Mouse (Mus musculus) heart, embryonic 12.5 days (tissue): ENCODE results near the gene Scg5. TPM values are rescaled to one million over a fixed set of nuclear protein-coding genes. Genes with fewer than 3 reads are reported as not detected.

Experiments
- ATAC-seq: fragments of 200-750 bp; cut with Nextera tagmentation; 2 replicates; pipeline ENCODE4 v1.8.0; 2017; ENCODE audit warnings: moderate TSS enrichment, moderate library complexity; ENCODE audit not compliant: insufficient number of reproducible peaks, low FRiP score
- H3K27ac ChIP-seq: fragments of 300-500 bp; sonication (generic); 2 replicates; pipeline ENCODE4 v1.5.1; 2016; ENCODE audit warnings: mild to moderate bottlenecking, moderate library complexity; ENCODE audit not compliant: poor library complexity, severe bottlenecking
- H3K27me3 ChIP-seq: fragments of 300-500 bp; sonication (generic); replicated peaks from 2 replicates; pipeline ENCODE4 v1.6.1; 2016; ENCODE audit warnings: mild to moderate bottlenecking, moderate library complexity
- H3K36me3 ChIP-seq: fragments of 300-500 bp; sonication (generic); 2 replicates; pipeline ENCODE4 v1.6.1; 2016; ENCODE audit warnings: mild to moderate bottlenecking, moderate library complexity
- H3K4me1 ChIP-seq: fragments of 300-500 bp; sonication (generic); replicated peaks from 2 replicates; pipeline ENCODE4 v1.6.1; 2016; ENCODE audit warnings: mild to moderate bottlenecking
- H3K4me2 ChIP-seq: fragments of 300-500 bp; sonication (generic); 2 replicates; pipeline ENCODE4 v1.6.1; 2016; ENCODE audit warnings: mild to moderate bottlenecking, moderate library complexity
- H3K4me3 ChIP-seq: fragments of 300-500 bp; sonication (generic); 2 replicates; pipeline ENCODE4 v1.5.1; 2016; ENCODE audit warnings: mild to moderate bottlenecking
- H3K9ac ChIP-seq: fragments of 300-500 bp; sonication (generic); 2 replicates; pipeline ENCODE4 v1.6.1; 2016; ENCODE audit warnings: mild to moderate bottlenecking, moderate library complexity
- H3K9me3 ChIP-seq: fragments of 300-500 bp; sonication (generic); replicated peaks from 2 replicates; pipeline ENCODE4 v1.6.1; 2016; ENCODE audit warnings: mild to moderate bottlenecking, moderate library complexity
- WGBS: fragments of 180-500 bp; shearing (Covaris S2); methylation state at CpG from one replicate; pipeline ENCODE4 v1.1.7; 2016; 5-methylcytosine and 5-hydroxymethylcytosine counted together
- polyA plus RNA-seq: library from polyadenylated mRNA; unstranded; fragments of >200 nt; fragmentation: Nextera tagmentation; extraction: Ambion mirVana; gene quantifications from 2 replicates; pipeline ENCODE4 v1.2.1, GENCODE M21; 2016

Gene Scg5
- polyA plus RNA-seq, 1 experiment from 2014 or later = 1.1 TPM

- WGBS = 85% methylated on average over 3 of the region's 3 CpGs
- Histone ChIP-seq H3K4me3 (no peak overlapping the region), H3K36me3 (peaks cover 55% of the 10 kb centered on the region), H3K27me3 (no peaks in the 10 kb centered on the region), H3K9me3 (no peaks in the 10 kb centered on the region), H3K4me2 (no peak overlapping the region), H3K4me1 (no peaks in the 10 kb centered on the region), H3K9ac (no peak overlapping the region), H3K27ac (no peak overlapping the region)
- no peak for ATAC-seq
Observed at GRCm38 (mm10) chr2:113835219-113835618, 6.3 kb upstream of the Scg5 start.

DNA sequence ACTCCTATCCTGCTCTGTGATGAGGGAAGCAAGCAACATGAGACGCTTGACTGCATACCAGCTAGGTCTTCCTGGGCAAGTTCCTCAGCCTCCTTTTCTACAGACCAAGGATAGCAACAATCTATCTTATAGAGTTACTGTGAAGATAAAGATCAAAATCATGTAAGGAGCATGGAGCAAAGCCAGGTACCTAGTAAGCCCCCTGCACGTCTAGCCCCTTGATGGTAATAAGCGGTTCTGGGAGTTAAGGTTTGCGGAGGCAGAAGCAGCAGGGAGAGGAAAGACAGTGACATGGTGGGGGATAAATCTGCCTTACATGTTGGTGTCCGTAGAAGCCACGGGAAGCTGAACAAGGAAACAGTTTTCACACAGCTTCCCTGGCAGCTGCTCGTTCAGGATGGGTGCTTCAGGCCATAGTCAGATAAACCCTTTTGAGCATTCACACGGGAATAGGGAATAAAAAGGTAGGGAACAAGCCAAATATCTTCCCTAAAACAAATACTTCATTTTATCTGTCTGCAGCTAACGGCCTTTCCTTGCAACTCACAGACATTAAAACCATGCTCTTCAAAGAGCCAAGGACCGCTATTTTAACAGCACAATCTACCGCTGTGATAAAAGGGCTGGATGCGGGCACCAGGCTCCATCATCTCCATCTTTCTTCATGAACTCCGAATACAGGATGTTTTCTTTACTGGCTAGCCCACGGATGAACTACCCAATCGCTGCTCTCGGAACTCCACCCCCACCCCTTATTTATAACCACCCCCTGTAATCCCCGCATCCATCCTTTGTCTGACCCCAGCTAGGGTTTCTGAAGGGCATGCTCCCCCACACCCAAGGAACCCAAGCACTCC lies 607 bp downstream of the Scg5 start:
- peaks cover 13% of the 10 kb centered on the region for H3K36me3 ChIP-seq
- H3K9me3 ChIP-seq = no peaks in the 10 kb centered on the region
- peak overlapping the region; percentile 74 for H3K4me2 ChIP-seq
- no peak overlapping the region for H3K27ac ChIP-seq
- peak overlapping the region; percentile 41 for H3K4me3 ChIP-seq
- no peaks in the 10 kb centered on the region for H3K27me3 ChIP-seq
- 30% methylated on average over 17 of the region's 17 CpGs for WGBS
- peaks cover 13% of the 10 kb centered on the region; the same call in 1 of the 2 replicates for H3K4me1 ChIP-seq
- ATAC-seq = peak; percentile 48
- H3K9ac ChIP-seq = no peak overlapping the region

DNA sequence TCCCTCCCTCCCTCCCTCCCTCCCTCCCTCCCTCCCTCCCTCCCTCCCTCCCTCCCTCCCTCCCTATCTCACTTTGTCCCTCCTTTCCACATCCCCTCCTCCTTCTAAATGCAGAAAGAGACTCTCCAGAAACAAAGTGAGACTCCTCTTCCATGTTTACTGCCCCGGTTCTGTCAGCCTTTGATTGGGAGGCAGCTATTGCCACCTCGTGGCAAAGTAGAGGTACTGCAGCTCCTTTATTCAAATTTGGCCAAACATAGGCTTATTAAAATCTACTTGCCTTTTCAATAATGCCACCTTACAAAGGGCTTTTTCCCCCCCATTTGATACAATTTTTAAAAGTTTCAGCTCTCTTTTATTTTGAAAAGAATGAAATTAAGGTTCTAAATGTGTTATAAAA lies 5.0 kb downstream of the Scg5 start:
- H3K4me3 ChIP-seq = no peak overlapping the region
- no peaks in the 10 kb centered on the region for H3K9me3 ChIP-seq
- H3K9ac ChIP-seq = no peak overlapping the region
- H3K27me3 ChIP-seq = no peaks in the 10 kb centered on the region
- 0% methylated on average over 2 of the region's 2 CpGs for WGBS
- peaks cover 6% of the 10 kb centered on the region; the same call in 1 of the 2 replicates for H3K4me1 ChIP-seq
- no peak overlapping the region for H3K4me2 ChIP-seq
- ATAC-seq = no peak
- no peaks in the 10 kb centered on the region for H3K36me3 ChIP-seq
- no peak overlapping the region for H3K27ac ChIP-seq

- ATAC-seq = no peak
- H3K27me3 ChIP-seq = no peaks in the 10 kb centered on the region
- H3K4me3 ChIP-seq = no peak overlapping the region
- no peaks in the 10 kb centered on the region for H3K9me3 ChIP-seq
- H3K9ac ChIP-seq = no peak overlapping the region
- no peaks in the 10 kb centered on the region for H3K36me3 ChIP-seq
- no peak overlapping the region for H3K4me2 ChIP-seq
- H3K4me1 ChIP-seq = no peaks in the 10 kb centered on the region
- no peak overlapping the region for H3K27ac ChIP-seq
- WGBS = 83% methylated on average over 8 of the region's 8 CpGs
Observed at GRCm38 (mm10) chr2:113822367-113822766, 6.6 kb downstream of the Scg5 start.

DNA sequence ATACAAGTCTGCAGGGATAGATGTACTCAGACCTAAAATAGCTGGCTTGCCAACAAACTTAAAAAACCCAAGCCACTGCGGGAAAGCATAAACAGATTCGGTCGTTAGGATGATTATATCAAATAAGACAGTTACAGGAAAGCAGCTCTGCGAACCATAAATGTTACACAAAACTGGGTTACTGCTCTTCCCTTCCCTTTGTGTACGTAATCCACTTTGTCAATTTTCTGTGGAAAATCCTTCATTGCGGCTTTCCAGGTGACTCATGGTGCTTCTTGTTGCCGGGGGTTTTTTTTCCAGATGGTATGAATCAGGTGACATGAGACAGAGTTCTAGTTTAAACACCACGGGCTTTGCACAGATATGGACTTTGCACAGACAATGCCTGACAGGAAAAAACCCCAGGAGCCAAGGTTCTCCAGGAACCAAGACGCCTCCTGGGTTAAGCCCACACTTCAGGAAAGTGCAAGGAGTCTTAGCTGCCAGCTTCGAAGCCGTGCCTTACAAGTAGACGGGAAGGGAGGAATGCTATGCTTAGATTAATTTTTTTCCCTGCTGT lies 7.7 kb downstream of the Scg5 start:
- WGBS = 69% methylated on average over 12 of the region's 12 CpGs
- H3K9me3 ChIP-seq = no peaks in the 10 kb centered on the region
- no peak overlapping the region for H3K9ac ChIP-seq
- no peak overlapping the region for H3K27ac ChIP-seq
- H3K4me2 ChIP-seq = no peak overlapping the region
- ATAC-seq = no peak
- H3K4me3 ChIP-seq = no peak overlapping the region
- H3K36me3 ChIP-seq = no peaks in the 10 kb centered on the region
- no peaks in the 10 kb centered on the region for H3K4me1 ChIP-seq
- no peaks in the 10 kb centered on the region for H3K27me3 ChIP-seq

GRCm38 (mm10) chr2:113820117-113820516 lies 8.8 kb downstream of the Scg5 start:
- H3K27me3 ChIP-seq = no peaks in the 10 kb centered on the region

DNA sequence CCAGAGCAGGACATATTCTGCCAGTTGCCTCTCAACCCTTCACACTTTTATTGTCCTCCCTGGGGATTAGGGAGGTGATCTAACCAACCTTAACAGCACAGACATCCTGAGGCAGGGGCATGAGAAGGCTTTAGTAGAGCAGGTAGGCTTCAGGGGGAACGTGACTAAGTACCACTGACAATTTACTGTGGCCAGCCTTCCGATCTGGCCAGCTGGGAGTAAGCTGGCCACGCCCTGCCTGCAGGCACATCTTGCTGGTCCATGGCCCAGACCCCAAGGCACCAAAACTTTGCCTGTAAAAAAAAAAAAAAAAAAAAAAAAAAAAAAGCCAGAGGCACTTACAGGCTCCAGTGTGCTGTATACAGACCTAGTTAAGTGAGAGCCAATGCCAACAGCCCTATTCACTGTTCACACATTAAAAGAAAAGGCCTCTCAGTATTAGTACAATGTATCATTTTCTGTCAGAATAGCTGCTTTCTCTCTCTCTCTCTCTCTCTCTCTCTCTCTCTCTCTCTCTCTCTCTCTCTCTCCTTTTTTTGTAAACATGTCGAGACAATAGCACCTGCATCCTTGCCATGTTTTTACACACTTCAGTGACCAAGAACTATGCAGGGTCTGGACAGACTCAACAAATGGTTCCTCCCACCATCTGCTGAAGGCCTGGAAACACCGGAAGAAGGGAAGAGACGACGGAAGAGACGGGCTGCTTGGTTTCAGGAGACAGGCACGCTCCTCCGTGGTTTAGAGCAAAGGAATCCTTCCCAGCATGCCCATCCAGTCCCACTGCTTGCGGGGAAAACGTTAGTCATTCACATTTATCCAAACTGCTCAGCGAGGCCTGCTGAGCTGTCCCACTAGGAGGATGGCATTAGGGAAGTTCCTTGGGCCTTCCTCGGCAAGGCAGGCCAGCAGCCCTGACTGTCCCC lies 11.0 kb downstream of the Scg5 start:
- 72% methylated on average over 14 of the region's 14 CpGs for WGBS
- no peak overlapping the region for H3K4me3 ChIP-seq

More at GRCm38 (mm10) chr2:113820117-113820516, 8.8 kb downstream of the Scg5 start:
- WGBS = 91% methylated on average over 15 of the region's 15 CpGs
- no peak overlapping the region for H3K9ac ChIP-seq
- no peak overlapping the region for H3K4me3 ChIP-seq
- no peaks in the 10 kb centered on the region for H3K36me3 ChIP-seq
- H3K4me1 ChIP-seq = no peaks in the 10 kb centered on the region
- ATAC-seq = no peak
- no peak overlapping the region for H3K4me2 ChIP-seq
- H3K27ac ChIP-seq = no peak overlapping the region
- H3K9me3 ChIP-seq = no peaks in the 10 kb centered on the region

GRCm38 (mm10) chr2:113807640-113808039 lies 21.3 kb downstream of the Scg5 start:
- no peaks in the 10 kb centered on the region for H3K4me1 ChIP-seq
- WGBS = 21% methylated on average over 9 of the region's 9 CpGs

More for the DNA sequence above, 11.0 kb downstream of the Scg5 start:
- Histone ChIP-seq H3K27me3 (no peaks in the 10 kb centered on the region), H3K9me3 (no peaks in the 10 kb centered on the region), H3K9ac (no peak overlapping the region), H3K36me3 (no peaks in the 10 kb centered on the region), H3K4me1 (no peaks in the 10 kb centered on the region), H3K4me2 (no peak overlapping the region), H3K27ac (no peak overlapping the region)
- ATAC-seq = no peak

GRCm38 (mm10) chr2:113806851-113807577 lies 21.9 kb downstream of the Scg5 start:
- Histone ChIP-seq H3K27ac (no peak overlapping the region), H3K4me2 (no peak overlapping the region), H3K9me3 (no peaks in the 10 kb centered on the region), H3K27me3 (no peaks in the 10 kb centered on the region), H3K9ac (no peak overlapping the region), H3K4me1 (no peaks in the 10 kb centered on the region), H3K36me3 (no peaks in the 10 kb centered on the region), H3K4me3 (no peak overlapping the region)
- WGBS = 43% methylated on average over 10 of the region's 10 CpGs
- ATAC-seq = no peak

More at GRCm38 (mm10) chr2:113807640-113808039, 21.3 kb downstream of the Scg5 start:
- Histone ChIP-seq H3K27ac (no peak overlapping the region), H3K36me3 (no peaks in the 10 kb centered on the region), H3K27me3 (no peaks in the 10 kb centered on the region), H3K9ac (no peak overlapping the region), H3K4me2 (no peak overlapping the region), H3K9me3 (no peaks in the 10 kb centered on the region), H3K4me3 (no peak overlapping the region)
- ATAC-seq = no peak

- no peak for ATAC-seq
- Histone ChIP-seq H3K27ac (no peak overlapping the region), H3K27me3 (no peaks in the 10 kb centered on the region), H3K4me1 (no peaks in the 10 kb centered on the region), H3K4me2 (no peak overlapping the region), H3K9me3 (no peaks in the 10 kb centered on the region), H3K4me3 (no peak overlapping the region), H3K9ac (no peak overlapping the region), H3K36me3 (no peaks in the 10 kb centered on the region)
- WGBS = 85% methylated on average over 4 of the region's 4 CpGs
Observed at GRCm38 (mm10) chr2:113805765-113806164, 23.2 kb downstream of the Scg5 start.
